9 mouse cellular contexts compared by ENCODE assay signal in the genomic region with DNA sequence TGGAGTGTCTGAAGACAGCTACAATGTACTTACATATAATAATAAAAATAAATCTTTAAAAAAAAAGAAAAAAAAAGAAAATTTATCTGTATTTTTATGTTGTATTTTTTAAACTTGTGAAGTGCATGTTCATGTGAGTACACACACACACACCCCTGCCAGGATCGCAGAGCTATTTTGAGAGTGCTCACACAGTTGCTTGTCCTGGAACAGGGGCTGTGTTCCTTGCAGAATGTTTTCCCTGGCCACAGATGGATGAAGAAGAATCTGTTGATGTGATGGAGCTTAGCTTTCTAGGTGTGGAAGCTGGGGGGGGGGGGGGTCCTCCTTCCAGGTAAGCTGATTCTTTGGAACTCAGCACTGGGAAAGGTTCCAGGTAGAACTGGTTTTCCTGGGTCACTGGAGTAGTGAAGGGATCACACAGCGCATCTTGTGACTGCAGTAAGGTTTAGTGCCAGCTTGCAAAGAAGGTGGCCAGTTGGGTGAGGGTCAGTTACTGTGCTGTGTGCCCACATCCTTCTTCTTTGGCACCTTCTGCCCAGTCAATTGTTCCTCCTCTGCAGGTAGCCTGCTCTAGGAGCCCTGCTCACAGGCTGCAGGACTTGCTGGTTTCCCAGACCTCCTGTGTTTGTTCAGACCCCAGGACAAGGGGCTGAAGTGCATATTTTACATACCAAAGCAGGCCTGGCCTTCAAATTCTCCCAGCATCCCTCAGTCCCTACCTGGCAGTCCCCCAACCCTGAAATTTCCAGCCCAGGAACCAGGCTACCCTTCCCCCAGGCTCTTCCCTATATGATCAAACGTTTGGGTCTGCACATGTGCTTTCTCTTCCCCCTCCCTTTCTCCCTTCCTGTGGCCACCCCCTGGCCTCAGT. TPM values are rescaled to one million over a fixed set of nuclear protein-coding genes. Genes with fewer than 3 reads are reported as not detected.
DNase-seq lines count a peak whose midpoint lies in the region; ATAC-seq and TF ChIP-seq lines count a peak whose summit lies in the region.
"Had no signal": no experiment of that assay in that cellular context is flagged by ENCODE, and none has a peak within 500 bp of the region (broad histone marks: within the 10 kb centered on the region; RNA-seq: fewer than 3 reads in every experiment).

No protein-coding gene starts in this region.

- H3K27ac ChIP-seq in midbrain, postnatal 0 days (ENCODE audit: low read depth, low read length) = peak overlapping the region; percentile 38; the same call in 1 of the 2 replicates
- no peak overlapping the region for H3K27ac ChIP-seq in midbrain, embryonic 13.5 days

- no peaks in the 10 kb centered on the region for H3K36me3 ChIP-seq in midbrain, postnatal 0 days (ENCODE audit: insufficient read depth, low read length)
- 0 out of 2 replicates have a peak, but pooled peaks cover 4% of the 10 kb centered on the region for H3K36me3 ChIP-seq in midbrain, embryonic 13.5 days

- H3K4me1 ChIP-seq in midbrain, postnatal 0 days (ENCODE audit: insufficient read depth, low read length) = peaks cover 3% of the 10 kb centered on the region; the same call in 1 of the 2 replicates
- peaks cover 31% of the 10 kb centered on the region for H3K4me1 ChIP-seq in midbrain, embryonic 13.5 days (replicated peaks)

- ATAC-seq in midbrain, postnatal 0 days (ENCODE audit: low FRiP score) = no peak
- ATAC-seq in midbrain, embryonic 13.5 days = no peak

- DNase-seq in adrenal gland, adult 2 months = peak; percentile 4
- no peak for DNase-seq in adrenal gland, postnatal 14 days
- DNase-seq in midbrain, postnatal 0 days (ENCODE audit: low spot score) = no peak
- DNase-seq in kidney, postnatal 36 days = peak; percentile 51 to 67
- no peak for DNase-seq in ovary, postnatal 36 days (ENCODE audit: low spot score)
- no peak for DNase-seq in thymus, postnatal 4 days
- DNase-seq in MN1 (ENCODE audit: low spot score) = no peak

- no peaks in the 10 kb centered on the region for H3K9me3 ChIP-seq in midbrain, postnatal 0 days (ENCODE audit: low read length)
- H3K9me3 ChIP-seq in midbrain, embryonic 13.5 days = no peaks in the 10 kb centered on the region

- no peak for TF ChIP-seq CTCF in midbrain, postnatal 0 days (IDR thresholded peaks at IDR 0.05)

- H3K4me3 ChIP-seq in midbrain, postnatal 0 days (ENCODE audit: low read depth, low read length) = no peak overlapping the region
- no peak overlapping the region for H3K4me3 ChIP-seq in midbrain, embryonic 13.5 days (replicated peaks)

- no peak overlapping the region for H3K4me2 ChIP-seq in midbrain, postnatal 0 days (ENCODE audit: low read depth, low read length, poor library complexity, severe bottlenecking)
- H3K4me2 ChIP-seq in midbrain, embryonic 13.5 days (replicated peaks) = no peak overlapping the region

- no peak overlapping the region for H3K9ac ChIP-seq in midbrain, postnatal 0 days (replicated peaks; ENCODE audit: low read length, poor library complexity, severe bottlenecking)
- H3K9ac ChIP-seq in midbrain, embryonic 13.5 days (replicated peaks) = no peak overlapping the region

- H3K27me3 ChIP-seq in midbrain, postnatal 0 days (ENCODE audit: insufficient read depth, low read length) = no peaks in the 10 kb centered on the region
- H3K27me3 ChIP-seq in midbrain, embryonic 13.5 days = no peaks in the 10 kb centered on the region

- 71% methylated on average over 3 of the region's 3 CpGs for WGBS in midbrain, postnatal 0 days
- WGBS in midbrain, embryonic 13.5 days = 75% methylated on average over 3 of the region's 3 CpGs

RNA-seq across cellular contexts. Expression of a gene that starts 52.6 kb away (rescaled TPM):
- total RNA-seq in adrenal gland, adult 2 months (2021) = under 1 TPM; 0.37 to 0.62 TPM
- 0.73 and 1.5 TPM in 2 replicates for polyA plus RNA-seq in adrenal gland, adult 2 months (2012; rRNA removed)
- total RNA-seq in adrenal gland, postnatal 14 days (2021) = 0.33 and 1.4 TPM in 2 replicates
- 49.1 and 51.1 TPM in 2 replicates for total RNA-seq in midbrain, postnatal 0 days (2014; rRNA removed)
- polyA plus RNA-seq in midbrain, postnatal 0 days (2015; fragmentation: Nextera tagmentation; extraction: Ambion mirVana) = 54.8 and 58.4 TPM in 2 replicates
- polyA plus RNA-seq in midbrain, embryonic 13.5 days (2015; fragmentation: Nextera tagmentation; extraction: Ambion mirVana) = 18.1 and 20.7 TPM in 2 replicates
- total RNA-seq: megakaryocyte-erythroid progenitor cell, adult 5-6 weeks had no signal

Comparison
In these comparisons a context has a peak if more than half of its experiments do, and no peak if none do; other contexts are left out.
1. DNase-seq: peak in adrenal gland, adult 2 months (single experiment) and kidney, postnatal 36 days (2 of 2); none in adrenal gland, postnatal 14 days (single experiment), midbrain, postnatal 0 days (single experiment), ovary, postnatal 36 days (single experiment), thymus, postnatal 4 days (single experiment) and MN1 (single experiment).
2. RNA of a gene that starts 52.6 kb away (total RNA-seq): 49.1 to 51.1 TPM in midbrain, postnatal 0 days; 0.37 to 0.62 TPM in adrenal gland, adult 2 months and 0.33 to 1.4 TPM in adrenal gland, postnatal 14 days; every median in the first group is over 10 times any median in the second.